Mouse (Mus musculus) ES-CJ7 (cell line): ENCODE results near the gene Tmcc3.
"Not testable (repeated sequence)": the region's sequence is repeated elsewhere in the genome, so short reads cannot be mapped to it uniquely, and the experiment has no call there.

Experiments
- DNase-seq: peaks from one replicate; pipeline ENCODE4 v3.0.0; 2011; ENCODE audit warnings: low read depth, low spot score

Gene Tmcc3

GRCm38 (mm10) chr10:94514506-94515178, 202.9 kb downstream of the Tmcc3 start:
- DNase-seq, result peak; percentile 31

GRCm38 (mm10) chr10:94515179-94515545, 203.4 kb downstream of the Tmcc3 start:
- peak; percentile 37 for DNase-seq

GRCm38 (mm10) chr10:94515583-94515982, 203.8 kb downstream of the Tmcc3 start:
- no peak for DNase-seq

GRCm38 (mm10) chr10:94519887-94520286, 208.1 kb downstream of the Tmcc3 start:
- no peak for DNase-seq

GRCm38 (mm10) chr10:94520306-94521106, 208.8 kb downstream of the Tmcc3 start:
- no peak for DNase-seq

GRCm38 (mm10) chr10:94521107-94521401, 209.3 kb downstream of the Tmcc3 start:
- peak; percentile 45 for DNase-seq

- no peak for DNase-seq
Measured at GRCm38 (mm10) chr10:94521776-94522175, 210.0 kb downstream of the Tmcc3 start.

- no peak for DNase-seq
Measured at GRCm38 (mm10) chr10:94523297-94523696, 211.5 kb downstream of the Tmcc3 start.

- DNase-seq, result no peak
Measured at GRCm38 (mm10) chr10:94523711-94524156, 212.0 kb downstream of the Tmcc3 start.

- DNase-seq, result no peak
Measured at GRCm38 (mm10) chr10:94524966-94525365, 213.2 kb downstream of the Tmcc3 start.

- DNase-seq, result no peak
Measured at GRCm38 (mm10) chr10:94525784-94526183, 214.0 kb downstream of the Tmcc3 start.

GRCm38 (mm10) chr10:94526834-94527233, 215.1 kb downstream of the Tmcc3 start:
- no peak for DNase-seq

GRCm38 (mm10) chr10:94527248-94527647, 215.5 kb downstream of the Tmcc3 start:
- no peak for DNase-seq

- no peak for DNase-seq
Measured at GRCm38 (mm10) chr10:94530079-94530478, 218.3 kb downstream of the Tmcc3 start.

GRCm38 (mm10) chr10:94531482-94531881, 219.7 kb downstream of the Tmcc3 start:
- peak; percentile 91 for DNase-seq

GRCm38 (mm10) chr10:94533081-94533724, 221.5 kb downstream of the Tmcc3 start:
- peak; percentile 52 for DNase-seq

GRCm38 (mm10) chr10:94538623-94539022, 226.9 kb downstream of the Tmcc3 start:
- DNase-seq, result not testable (repeated sequence)

GRCm38 (mm10) chr10:94540241-94540640, 228.5 kb downstream of the Tmcc3 start:
- no peak for DNase-seq

GRCm38 (mm10) chr10:94543956-94544355, 232.2 kb downstream of the Tmcc3 start:
- DNase-seq, result no peak

- DNase-seq, result no peak
Measured at GRCm38 (mm10) chr10:94544803-94545202, 233.1 kb downstream of the Tmcc3 start.

GRCm38 (mm10) chr10:94545259-94546019, 233.7 kb downstream of the Tmcc3 start:
- no peak for DNase-seq

- DNase-seq, result no peak
Measured at GRCm38 (mm10) chr10:94546617-94547016, 234.9 kb downstream of the Tmcc3 start.
